Mouse (Mus musculus): ENCODE data around the gene Tmem204. TPM values are rescaled to one million over a fixed set of nuclear protein-coding genes. Genes with fewer than 3 reads are reported as not detected.

Tmem204 gene
- polyA plus RNA-seq (2021; fragmentation: Nextera tagmentation), result 12.0 and 13.3 TPM in 2 replicates
- long read RNA-seq, experiment 1, transcript Tmem204-201 (3 exons, 1,846 nt), result major isoform, 32 of 34 reads
- long read RNA-seq, experiment 1, partial matches to known transcripts, result 0 of 34 reads
- long read RNA-seq, experiment 1, other reads (novel, unspliced or antisense), result 1 of 34 reads
- long read RNA-seq, experiment 2, transcript Tmem204-201 (3 exons, 1,846 nt), result major isoform, 11 of 13 reads
- long read RNA-seq, experiment 2, partial matches to known transcripts, result 0 of 13 reads
- long read RNA-seq, experiment 2, other reads (novel, unspliced or antisense), result 2 of 13 reads

DNA sequence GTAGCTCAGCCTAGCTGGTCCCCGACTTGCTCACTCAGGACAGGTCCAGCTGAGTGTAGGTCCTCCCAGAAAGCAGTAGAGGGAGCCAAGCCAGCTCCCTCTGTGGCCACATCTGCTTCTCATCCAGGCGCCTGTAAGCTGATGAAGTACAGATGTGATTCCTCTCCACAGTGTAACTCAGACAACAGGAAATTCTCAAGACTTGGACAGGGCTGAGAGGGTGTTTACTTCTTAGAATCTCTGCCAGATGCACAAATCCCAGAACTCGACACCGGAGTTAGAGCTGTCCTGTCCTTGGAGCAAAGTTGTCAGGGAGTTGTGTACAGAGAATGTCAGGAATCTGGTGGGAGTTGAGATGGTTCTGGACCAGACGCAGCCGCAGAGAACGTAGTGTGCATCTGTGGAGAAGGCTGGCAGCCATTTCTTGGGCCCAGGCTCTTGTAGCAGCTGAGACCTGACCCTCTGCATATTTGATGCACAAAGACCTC, at the start of gene Tmem204:
Gene Tmem204 (minus strand): TSS at position 148 of the 488 bp plus-strand sequence.

DNA sequence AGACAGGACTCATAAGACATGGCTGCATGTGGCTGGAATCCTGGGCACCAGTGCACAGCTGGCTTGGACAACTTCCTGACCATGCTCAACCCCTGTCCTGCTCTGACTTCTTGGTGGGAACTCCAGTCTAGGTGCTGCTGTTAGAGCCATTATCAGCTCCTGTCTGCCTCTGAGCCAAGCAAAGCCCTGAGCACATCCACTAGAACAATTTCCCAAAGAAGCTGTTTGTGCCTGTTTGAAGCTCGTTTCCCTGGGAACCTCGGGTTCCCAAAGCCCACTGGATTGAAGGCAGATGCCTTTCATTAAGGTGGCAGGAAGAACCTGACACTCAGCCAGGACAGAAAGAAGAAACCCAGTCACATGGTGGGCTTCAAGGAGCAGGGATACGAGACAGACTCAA, 37.0 kb upstream of the Tmem204 start, which contains the start of gene Ptx4:
Gene Ptx4 (plus strand): TSS at position 355 of the 400 bp plus-strand sequence.

GRCm38 (mm10) chr17:25115664-25116432, 32.5 kb upstream of the Tmem204 start, which contains the start of gene Telo2:
Telo2 (minus strand) TSS chr17:25115967.

GRCm38 (mm10) chr17:25015655-25016291, 67.6 kb downstream of the Tmem204 start, which contains the start of the genes Cramp1l and Ift140:
Cramp1l (minus strand) TSS chr17:25015788.
Ift140 (plus strand) TSS chr17:25016085.

Other genes starting within 250 kb of the Tmem204 start
- gene Hagh, start 243.4 kb downstream of the Tmem204 start, polyA plus RNA-seq (2021; fragmentation: Nextera tagmentation), result 287 and 337 TPM in 2 replicates
- gene Fahd1, start 233.2 kb downstream of the Tmem204 start, polyA plus RNA-seq (2021; fragmentation: Nextera tagmentation), result 21.7 and 24.4 TPM in 2 replicates
- gene Igfals, start 217.6 kb downstream of the Tmem204 start, polyA plus RNA-seq (2021; fragmentation: Nextera tagmentation), result not detected in 2 replicates
- 42.6 and 58.2 TPM in 2 replicates for gene Nubp2, start 197.2 kb downstream of the Tmem204 start, polyA plus RNA-seq (2021; fragmentation: Nextera tagmentation)
- 84.9 and 110 TPM in 2 replicates for gene Spsb3, start 196.9 kb downstream of the Tmem204 start, polyA plus RNA-seq (2021; fragmentation: Nextera tagmentation)
- gene Eme2, start 188.5 kb downstream of the Tmem204 start, polyA plus RNA-seq (2021; fragmentation: Nextera tagmentation), result 15.5 and 16.2 TPM in 2 replicates
- 130 and 171 TPM in 2 replicates for gene Mrps34, start 188.5 kb downstream of the Tmem204 start, polyA plus RNA-seq (2021; fragmentation: Nextera tagmentation)
- 117 and 135 TPM in 2 replicates for gene Nme3, start 187.1 kb downstream of the Tmem204 start, polyA plus RNA-seq (2021; fragmentation: Nextera tagmentation)
- 49.2 and 62.4 TPM in 2 replicates for gene Mapk8ip3, start 146.6 kb downstream of the Tmem204 start, polyA plus RNA-seq (2021; fragmentation: Nextera tagmentation)
- gene Jpt2, start 122.9 kb downstream of the Tmem204 start, polyA plus RNA-seq (2021; fragmentation: Nextera tagmentation), result 3.8 and 5.3 TPM in 2 replicates
- gene Cramp1l, start 67.8 kb downstream of the Tmem204 start, polyA plus RNA-seq (2021; fragmentation: Nextera tagmentation), result 4.1 and 9.0 TPM in 2 replicates
- 3.1 and 4.2 TPM in 2 replicates for gene Ift140, start 67.5 kb downstream of the Tmem204 start, polyA plus RNA-seq (2021; fragmentation: Nextera tagmentation)
- gene Telo2, start 32.4 kb upstream of the Tmem204 start, polyA plus RNA-seq (2021; fragmentation: Nextera tagmentation), result 7.1 and 7.9 TPM in 2 replicates
- not detected in 2 replicates for gene Ptx4, start 37.2 kb upstream of the Tmem204 start, polyA plus RNA-seq (2021; fragmentation: Nextera tagmentation)
- 25.3 and 35.1 TPM in 2 replicates for gene Clcn7, start 49.8 kb upstream of the Tmem204 start, polyA plus RNA-seq (2021; fragmentation: Nextera tagmentation)
- gene Ccdc154, start 78.9 kb upstream of the Tmem204 start, polyA plus RNA-seq (2021; fragmentation: Nextera tagmentation), result not detected in 2 replicates
- not detected in 2 replicates for gene Gm38655, start 91.9 kb upstream of the Tmem204 start, polyA plus RNA-seq (2021; fragmentation: Nextera tagmentation)
- 22.1 and 26.2 TPM in 2 replicates for gene BC003965, start 101.0 kb upstream of the Tmem204 start, polyA plus RNA-seq (2021; fragmentation: Nextera tagmentation)
- gene Unkl, start 104.8 kb upstream of the Tmem204 start, polyA plus RNA-seq (2021; fragmentation: Nextera tagmentation), result 11.8 and 14.0 TPM in 2 replicates
- gene Gnptg, start 156.5 kb upstream of the Tmem204 start, polyA plus RNA-seq (2021; fragmentation: Nextera tagmentation), result 112 and 121 TPM in 2 replicates
- gene Tsr3, start 156.6 kb upstream of the Tmem204 start, polyA plus RNA-seq (2021; fragmentation: Nextera tagmentation), result 51.9 and 58.2 TPM in 2 replicates
- gene Baiap3, start 172.8 kb upstream of the Tmem204 start, polyA plus RNA-seq (2021; fragmentation: Nextera tagmentation), result 3.1 and 5.1 TPM in 2 replicates
- 202 and 227 TPM in 2 replicates for gene Ube2i, start 191.0 kb upstream of the Tmem204 start, polyA plus RNA-seq (2021; fragmentation: Nextera tagmentation)
- not detected in 2 replicates for gene Prss34, start 214.8 kb upstream of the Tmem204 start, polyA plus RNA-seq (2021; fragmentation: Nextera tagmentation)
- not detected in 2 replicates for gene Prss28, start 225.1 kb upstream of the Tmem204 start, polyA plus RNA-seq (2021; fragmentation: Nextera tagmentation)
- not detected in 2 replicates for gene Prss29, start 235.1 kb upstream of the Tmem204 start, polyA plus RNA-seq (2021; fragmentation: Nextera tagmentation)